Mouse (Mus musculus): ENCODE results near the gene Rbms2.

GRCm38 (mm10) chr10:128124831-128125230 is 55.3 kb downstream of the Rbms2 start:
- TF ChIP-seq CTCF (IDR thresholded peaks at IDR 0.05; ENCODE audit: low read depth, low read length) (no peak), EP300 (IDR thresholded peaks at IDR 0.05; ENCODE audit: insufficient read depth, low read depth, low read length) (no peak), POLR2A (IDR thresholded peaks at IDR 0.05; ENCODE audit: insufficient read depth, low read length) (no peak)
